Comparison of ENCODE assay signal across 25 mouse cellular contexts in the genomic region with DNA sequence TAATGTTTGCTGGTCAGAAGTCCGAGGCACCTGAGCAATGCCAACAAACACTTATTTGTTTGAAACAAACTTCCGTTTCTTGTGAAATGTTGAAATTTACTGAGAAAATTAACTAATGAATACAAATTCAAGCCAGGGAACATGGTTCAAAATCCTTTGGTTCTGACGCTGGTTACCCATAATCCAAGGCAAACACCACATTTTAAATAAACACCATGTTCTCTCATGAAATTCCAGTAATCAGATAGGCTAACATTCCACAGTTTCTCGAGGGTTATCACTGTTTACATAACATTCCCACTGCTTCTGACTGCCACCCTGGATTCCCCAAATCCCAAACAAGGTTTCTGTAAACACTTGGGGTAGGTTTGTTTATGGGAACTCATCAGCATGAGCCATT.
"Had no signal": no experiment of that assay in that cellular context is flagged by ENCODE, and none has a peak within 500 bp of the region (broad histone marks: within the 10 kb centered on the region; RNA-seq: fewer than 3 reads in every experiment).

No protein-coding gene starts in this region.

- DNase-seq: gastrocnemius, adult 2 months; gastrocnemius, postnatal 10 days; gastrocnemius, postnatal 25 days; heart, adult 18-20 months; heart, postnatal 10 days; heart, postnatal 4 days; kidney, adult 18-20 months; kidney, adult 8-10 months; kidney, postnatal 10 days; kidney, postnatal 25 days; kidney, postnatal 4 days had no signal

- H3K9ac ChIP-seq: heart, embryonic 12.5 days; hindbrain, embryonic 12.5 days; hindbrain, embryonic 14.5 days; intestine, embryonic 15.5 days; limb, embryonic 12.5 days had no signal

- H3K36me3 ChIP-seq: heart, embryonic 10.5 days; heart, embryonic 12.5 days; hindbrain, embryonic 10.5 days; hindbrain, embryonic 12.5 days; intestine, embryonic 15.5 days; limb, embryonic 10.5 days; limb, embryonic 12.5 days had no signal

- H3K27ac ChIP-seq: gastrocnemius, adult 2 months; hindbrain, embryonic 10.5 days; hindbrain, embryonic 12.5 days; hindbrain, embryonic 14.5 days; intestine, embryonic 15.5 days; layer of hippocampus, adult 2 months; left cerebral cortex, adult 2 months; limb, embryonic 10.5 days; limb, embryonic 12.5 days had no signal

- H3K9me3 ChIP-seq: heart, embryonic 10.5 days; heart, embryonic 12.5 days; hindbrain, embryonic 10.5 days; hindbrain, embryonic 12.5 days; intestine, embryonic 15.5 days; limb, embryonic 10.5 days; limb, embryonic 12.5 days had no signal

- H3K27me3 ChIP-seq: heart, embryonic 12.5 days; hindbrain, embryonic 12.5 days; intestine, embryonic 15.5 days; limb, embryonic 12.5 days had no signal

- H3K4me2 ChIP-seq: heart, embryonic 12.5 days; hindbrain, embryonic 12.5 days; hindbrain, embryonic 14.5 days; intestine, embryonic 15.5 days; limb, embryonic 12.5 days; liver, embryonic 11.5 days had no signal

- H3K4me1 ChIP-seq: heart, embryonic 10.5 days; heart, embryonic 12.5 days; hindbrain, embryonic 10.5 days; hindbrain, embryonic 12.5 days; intestine, embryonic 15.5 days; limb, embryonic 10.5 days; limb, embryonic 12.5 days had no signal

- ATAC-seq: hindbrain, embryonic 16.5 days; inflammation-experienced regulatory T-cells, adult 6 months; intestine, embryonic 15.5 days; intestine, postnatal 0 days had no signal

- H3K4me3 ChIP-seq: gastrocnemius, adult 2 months; heart, embryonic 10.5 days; heart, embryonic 12.5 days; hindbrain, embryonic 10.5 days; hindbrain, embryonic 12.5 days; intestine, embryonic 15.5 days; layer of hippocampus, adult 2 months; left cerebral cortex, adult 2 months; limb, embryonic 10.5 days; limb, embryonic 12.5 days had no signal
